Mouse (Mus musculus) thymus, adult 18-20 months (tissue): ENCODE measurements around the gene Slc10a4.
"Not testable (repeated sequence)": the region's sequence is repeated elsewhere in the genome, so short reads cannot be mapped to it uniquely, and the experiment has no call there.

Experiments used
- DNase-seq, 2 experiments: peaks; one replicate each; pipeline ENCODE4 v3.0.0; 2022; ENCODE audit warnings: mixed read lengths in 2 of 2

The Slc10a4 gene

DNA sequence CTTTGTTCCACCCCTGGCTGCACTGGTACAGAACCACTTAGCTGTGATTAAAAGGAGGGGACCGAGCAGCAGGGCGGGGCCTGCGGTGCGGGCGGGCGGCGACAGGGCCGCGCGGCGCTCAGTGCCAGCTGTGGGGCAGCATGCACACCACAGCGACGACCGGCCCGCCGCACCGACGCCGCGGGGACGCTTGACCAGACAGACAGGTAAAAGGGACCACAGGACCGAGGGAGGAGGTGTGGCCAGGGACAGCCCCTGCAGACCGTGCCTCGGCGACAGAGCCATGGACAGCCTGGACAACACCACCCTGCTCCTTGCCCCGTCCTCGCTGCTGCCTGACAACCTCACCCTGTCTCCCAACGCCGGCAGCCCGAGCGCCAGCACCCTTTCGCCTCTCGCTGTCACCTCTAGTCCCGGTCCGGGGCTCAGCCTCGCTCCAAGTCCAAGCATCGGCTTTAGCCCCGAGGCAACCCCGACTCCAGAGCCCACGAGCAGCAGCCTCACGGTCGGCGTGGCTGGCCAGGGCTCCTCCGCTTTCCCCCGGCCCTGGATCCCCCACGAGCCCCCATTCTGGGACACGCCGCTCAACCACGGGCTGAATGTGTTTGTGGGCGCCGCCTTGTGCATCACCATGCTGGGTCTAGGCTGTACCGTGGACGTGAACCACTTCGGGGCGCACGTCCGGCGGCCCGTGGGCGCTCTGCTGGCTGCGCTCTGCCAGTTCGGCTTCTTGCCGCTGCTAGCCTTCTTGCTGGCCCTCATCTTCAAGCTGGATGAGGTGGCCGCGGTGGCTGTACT, at the start of gene Slc10a4:
TSS of gene Slc10a4 (plus strand) at position 100 of the 798 bp plus-strand sequence.
- no peak for DNase-seq

DNA sequence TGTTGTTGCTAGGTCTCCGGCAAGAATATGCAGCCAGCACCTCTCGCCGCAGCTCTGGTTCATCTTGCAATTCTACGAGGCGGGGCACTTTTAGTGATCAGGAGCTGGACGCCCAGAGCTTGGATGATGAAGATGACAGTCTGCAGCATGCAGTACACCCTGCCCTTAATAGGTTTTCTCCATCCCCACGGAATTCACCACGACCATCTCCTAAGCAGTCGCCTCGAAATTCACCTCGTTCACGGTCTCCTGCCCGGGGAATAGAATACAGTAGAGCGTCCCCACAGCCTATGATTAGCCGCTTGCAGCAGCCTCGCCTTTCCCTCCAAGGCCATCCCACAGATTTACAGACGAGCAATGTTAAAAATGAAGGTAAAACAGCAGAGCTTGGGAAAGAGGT, 49.4 kb upstream of the Slc10a4 start:
- DNase-seq: no peak

- DNase-seq: no peak
These were observed 46.6 kb upstream of the Slc10a4 start for GRCm38 (mm10) chr5:72960096-72960495.

- DNase-seq: no peak
These were observed 41.0 kb upstream of the Slc10a4 start for GRCm38 (mm10) chr5:72965706-72966105.

DNA sequence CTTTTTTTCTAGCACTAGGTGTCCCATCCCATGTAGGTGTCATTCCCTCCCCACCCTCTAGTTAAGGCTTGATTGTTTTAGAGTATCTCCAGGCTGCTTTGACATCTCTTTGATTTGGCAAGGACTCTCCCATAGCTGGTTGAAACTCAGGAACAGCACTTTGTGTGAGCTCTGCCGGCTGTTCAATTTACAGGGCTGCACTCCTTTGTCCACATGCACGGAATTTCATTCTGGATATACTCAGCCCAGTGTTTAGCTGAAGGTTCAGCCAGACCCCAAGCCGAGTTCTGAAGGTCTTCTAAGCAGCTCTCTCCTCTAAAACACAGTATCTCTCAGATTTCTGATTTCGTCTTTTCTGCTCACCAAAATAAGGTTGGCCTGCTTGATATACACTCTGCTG, 34.2 kb upstream of the Slc10a4 start:
- no peak for DNase-seq

DNA sequence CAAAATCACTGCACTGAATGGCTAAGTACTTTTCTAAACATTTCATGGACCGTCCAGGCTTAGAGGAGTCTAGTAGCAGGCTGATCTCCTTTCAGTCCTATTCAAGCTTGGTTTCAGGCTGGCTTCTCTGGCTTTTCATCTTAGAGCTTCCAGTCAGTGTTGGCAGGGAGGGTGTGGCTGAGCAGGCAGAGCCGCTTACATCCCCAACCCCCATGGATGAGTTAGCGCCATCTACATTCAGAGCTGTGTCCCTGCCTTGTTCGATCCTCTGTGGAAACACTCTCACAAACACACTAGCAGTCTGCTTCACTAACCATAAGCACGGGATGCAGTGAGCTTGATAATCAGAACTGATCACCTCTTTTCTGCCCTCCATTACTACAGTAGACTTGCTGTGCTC, 33.7 kb upstream of the Slc10a4 start:
- no peak for DNase-seq

- DNase-seq: no peak
These were observed 32.1 kb upstream of the Slc10a4 start, which contains the start of gene Gm10135 for GRCm38 (mm10) chr5:72974602-72975001. Gene Gm10135, minus strand, starts transcription at chr5:72974702.

- no peak for DNase-seq
These were observed 30.7 kb upstream of the Slc10a4 start for GRCm38 (mm10) chr5:72975996-72976395.

DNA sequence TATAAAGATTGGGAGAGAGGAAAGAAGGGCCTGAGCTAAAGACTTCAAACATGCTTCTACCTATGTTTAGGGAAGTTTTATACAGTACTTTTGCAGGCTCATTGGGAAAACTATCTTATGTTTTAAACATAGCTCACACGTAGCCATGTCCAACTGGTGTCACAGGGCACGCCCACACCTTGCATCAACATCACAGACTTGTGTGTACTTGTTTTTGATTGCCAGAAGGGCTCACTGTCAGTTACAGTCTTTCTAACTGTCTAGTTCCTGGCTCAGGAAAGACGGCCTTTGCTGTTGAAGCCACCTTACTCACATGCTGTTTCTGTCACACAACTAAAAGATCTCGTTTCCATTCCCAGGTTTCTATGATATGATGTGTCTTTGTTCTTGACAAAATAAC, 30.1 kb upstream of the Slc10a4 start:
- DNase-seq: no peak

- no peak for DNase-seq
These were observed 22.6 kb upstream of the Slc10a4 start for GRCm38 (mm10) chr5:72984091-72984490.

DNA sequence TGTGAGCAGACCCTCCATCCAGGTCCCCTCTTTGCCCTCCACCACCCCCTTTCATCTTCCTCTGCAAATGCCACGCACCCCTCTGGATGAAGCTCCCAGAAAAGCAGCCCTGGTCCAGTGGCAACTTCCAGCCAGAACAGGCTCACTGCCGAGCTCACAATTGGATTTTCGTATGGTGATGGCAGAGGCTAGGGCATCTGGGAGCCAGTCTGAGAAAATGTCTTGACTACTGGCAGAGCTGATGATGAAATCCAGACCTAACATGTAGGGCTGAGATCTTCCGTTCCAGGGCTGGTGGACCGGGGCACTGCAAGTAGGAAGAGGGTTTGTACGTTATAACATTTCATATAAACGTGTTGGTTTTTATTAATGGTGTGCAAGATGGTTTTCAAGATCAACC, 18.9 kb upstream of the Slc10a4 start:
- DNase-seq: no peak

- DNase-seq: no peak
These were observed 16.9 kb upstream of the Slc10a4 start for GRCm38 (mm10) chr5:72989756-72990155.

DNA sequence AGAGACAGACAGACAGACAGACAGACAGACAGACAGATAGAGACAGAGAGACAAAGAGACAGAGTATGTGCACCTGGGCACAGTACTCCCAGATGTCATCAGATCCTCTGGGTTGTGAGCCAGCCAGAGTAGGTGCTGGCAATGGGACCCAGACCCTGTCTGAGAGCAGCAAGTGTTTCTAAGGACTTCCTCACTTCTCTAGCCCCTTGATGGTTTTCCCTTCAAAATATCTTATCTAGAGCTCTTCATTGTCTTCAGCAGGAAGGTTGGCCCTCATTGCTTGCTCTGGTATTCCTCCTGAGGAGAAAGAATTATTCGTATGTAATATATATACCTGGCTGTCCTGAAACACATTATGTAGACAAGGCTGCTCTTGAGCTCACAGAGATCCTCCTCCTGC, 14.2 kb upstream of the Slc10a4 start:
- no peak for DNase-seq

- DNase-seq: no peak
These were observed 12.3 kb upstream of the Slc10a4 start for GRCm38 (mm10) chr5:72994424-72994823.

DNA sequence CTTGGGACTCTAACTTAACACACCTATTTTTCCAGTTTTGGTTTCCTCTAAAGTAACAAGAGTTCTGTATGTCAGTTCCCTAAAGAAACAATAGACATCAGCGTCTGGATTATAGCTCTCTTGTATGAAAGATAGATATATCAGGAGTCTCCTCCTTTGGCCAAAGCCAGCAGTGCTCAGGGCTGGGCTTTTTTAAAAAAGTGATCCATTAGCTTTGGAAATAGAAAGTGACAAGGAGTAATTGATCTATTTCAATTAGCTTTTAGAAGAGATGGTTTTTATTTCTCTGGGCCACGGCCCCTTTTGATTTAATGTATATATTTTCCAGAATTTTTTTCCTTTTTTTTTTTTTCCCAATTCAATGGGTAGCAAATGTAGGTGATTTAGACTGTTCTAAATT, 11.8 kb upstream of the Slc10a4 start:
- DNase-seq: no peak

DNA sequence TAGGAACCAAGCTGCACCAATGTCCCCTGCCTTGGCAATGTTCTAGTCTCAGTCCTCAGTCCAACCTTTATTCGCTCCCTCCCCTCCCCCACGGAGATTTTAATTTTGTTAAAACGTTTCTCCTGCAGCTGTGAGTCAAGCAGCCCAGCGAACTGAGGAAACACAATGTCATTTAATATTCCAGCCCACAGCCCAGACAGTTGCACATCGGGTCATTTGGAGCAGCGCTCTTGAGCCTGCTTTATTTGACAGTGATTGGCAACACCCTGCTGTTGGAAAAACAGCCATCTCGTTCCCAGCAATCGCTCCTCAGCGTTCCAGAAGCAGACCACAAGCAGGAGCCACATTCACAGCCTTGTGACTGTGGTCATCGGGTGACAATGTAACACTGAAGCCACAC, 11.3 kb upstream of the Slc10a4 start:
- DNase-seq: no peak

GRCm38 (mm10) chr5:72998546-72998945, 8.1 kb upstream of the Slc10a4 start:
- DNase-seq: not testable (repeated sequence)

DNA sequence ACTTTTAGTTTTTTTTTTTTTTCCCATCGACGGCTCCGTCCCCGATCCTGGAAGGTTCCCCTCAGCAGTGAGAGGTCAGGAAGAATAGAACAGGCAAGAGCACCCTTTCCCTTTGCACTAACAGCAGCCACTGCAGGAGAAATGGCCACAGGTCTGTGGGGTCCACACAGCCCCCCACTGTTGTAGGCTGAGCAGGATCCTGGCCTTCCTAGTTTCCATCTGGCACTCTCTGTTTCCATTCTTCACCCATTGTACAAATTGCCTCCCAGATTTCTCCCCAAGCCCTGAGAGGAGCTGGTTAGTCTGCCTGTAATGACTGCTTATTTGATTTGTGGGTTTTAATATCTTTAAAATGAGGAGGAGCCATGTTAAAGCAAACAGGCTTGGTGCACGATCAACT, 2.6 kb upstream of the Slc10a4 start:
- DNase-seq: no peak

- DNase-seq: no peak
These were observed 888 bp downstream of the Slc10a4 start for GRCm38 (mm10) chr5:73007582-73007959.

DNA sequence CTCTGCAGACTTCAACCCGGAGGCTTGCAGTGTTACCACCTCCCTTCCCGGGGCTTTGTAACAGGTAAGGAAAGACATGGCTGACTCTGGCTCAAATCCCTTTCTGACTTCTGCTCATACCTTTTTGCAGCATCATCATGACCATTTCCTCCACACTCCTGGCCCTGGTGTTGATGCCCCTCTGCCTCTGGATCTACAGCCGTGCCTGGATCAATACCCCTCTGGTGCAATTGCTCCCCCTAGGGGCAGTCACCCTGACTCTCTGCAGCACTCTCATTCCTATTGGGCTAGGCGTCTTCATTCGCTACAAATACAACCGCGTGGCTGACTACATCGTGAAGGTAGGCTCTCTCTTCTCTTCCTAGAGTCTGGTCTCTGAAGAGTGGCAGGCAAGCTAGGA, 1.5 kb downstream of the Slc10a4 start:
- DNase-seq: not testable (repeated sequence)

- not testable (repeated sequence) for DNase-seq
These were observed 5.1 kb downstream of the Slc10a4 start for GRCm38 (mm10) chr5:73011806-73012205.

DNA sequence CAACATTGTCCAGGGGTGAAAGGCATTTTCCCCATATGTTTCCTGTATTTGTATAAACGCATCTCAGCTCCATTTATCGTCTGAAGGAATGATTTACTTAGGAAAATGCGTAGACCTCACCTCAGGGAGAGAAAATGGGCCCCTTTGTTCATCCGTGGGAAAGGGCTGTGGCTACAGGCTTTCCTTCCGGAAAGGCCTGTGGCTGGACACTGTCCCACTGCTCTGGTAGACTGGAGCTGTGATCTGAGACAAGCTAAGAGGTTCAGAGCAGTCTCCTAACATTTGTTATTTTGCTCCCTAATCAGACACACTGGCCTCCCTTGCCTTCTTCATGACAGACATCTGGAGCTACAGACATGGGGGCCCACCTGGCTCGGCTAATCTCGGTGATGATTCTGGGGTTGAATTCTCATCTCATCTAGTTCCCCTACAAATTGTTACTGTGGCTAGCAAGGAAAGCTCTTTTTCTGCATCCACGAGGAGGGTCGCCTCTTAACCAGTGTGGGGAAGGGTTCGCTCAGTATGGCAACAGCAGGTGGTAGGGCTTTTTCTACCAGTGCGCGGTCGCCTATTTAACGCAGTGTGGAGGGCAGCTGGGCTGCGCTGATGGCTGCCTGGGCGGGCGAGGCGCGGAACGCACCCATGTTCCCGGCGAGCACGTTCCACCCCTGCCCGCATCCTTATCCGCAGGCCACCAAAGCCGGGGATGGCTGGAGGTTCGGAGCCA, 6.4 kb downstream of the Slc10a4 start:
- not testable (repeated sequence) for DNase-seq

GRCm38 (mm10) chr5:73013611-73014287, 7.1 kb downstream of the Slc10a4 start:
- not testable (repeated sequence) for DNase-seq

DNA sequence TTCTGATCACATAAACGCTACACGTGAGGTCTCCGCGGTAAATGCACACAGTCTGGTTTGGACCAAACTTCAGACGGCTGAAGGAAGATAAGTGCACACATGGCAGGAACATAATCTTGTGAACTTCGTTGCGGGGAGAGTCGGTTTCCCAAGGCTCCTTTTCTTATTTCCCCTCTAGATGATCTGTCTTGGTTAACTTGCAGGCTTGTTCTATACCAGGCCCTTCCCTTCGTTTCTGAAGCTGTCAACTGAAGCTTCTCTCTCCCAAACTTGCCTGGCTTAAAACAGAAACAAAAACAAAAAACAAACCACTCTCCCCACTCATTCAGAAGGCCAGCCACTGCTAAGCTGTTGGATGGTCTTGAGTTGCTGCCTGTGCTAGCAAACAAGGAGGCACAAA, 8.1 kb downstream of the Slc10a4 start:
- no peak for DNase-seq
